Mouse (Mus musculus) stomach, postnatal 0 days (tissue): ENCODE measurements around the gene Capn5.

Experiments used
- CTCF ChIP-seq: IDR thresholded peaks from 2 replicates; pipeline ENCODE4 v1.5.1; 2016; ENCODE audit warnings: antibody characterized with exemption, low read depth, mild to moderate bottlenecking, moderate library complexity
- EP300 ChIP-seq: optimal IDR thresholded peaks from 2 replicates; pipeline ENCODE3; 2016; ENCODE audit warnings: antibody characterized with exemption

GRCm38 (mm10) chr7:98153345-98153744, 24.7 kb downstream of the Capn5 start:
- TF ChIP-seq CTCF (peak; percentile 55), EP300 (no peak)
